Mouse (Mus musculus) heart, adult 9 months (tissue): ENCODE data around the gene Hook2.
A peak's percentile ranks its signal among the peaks of the same experiment; 100 is the strongest.

Experiments used
- DNase-seq, 2 experiments: peaks; one replicate each; pipeline ENCODE4 v3.0.0; 2022; ENCODE audit warnings: low spot score in 2 of 2

The Hook2 gene

GRCm38 (mm10) chr8:85032622-85033311 is 42.4 kb downstream of the Hook2 start:
- DNase-seq = no peak

DNA sequence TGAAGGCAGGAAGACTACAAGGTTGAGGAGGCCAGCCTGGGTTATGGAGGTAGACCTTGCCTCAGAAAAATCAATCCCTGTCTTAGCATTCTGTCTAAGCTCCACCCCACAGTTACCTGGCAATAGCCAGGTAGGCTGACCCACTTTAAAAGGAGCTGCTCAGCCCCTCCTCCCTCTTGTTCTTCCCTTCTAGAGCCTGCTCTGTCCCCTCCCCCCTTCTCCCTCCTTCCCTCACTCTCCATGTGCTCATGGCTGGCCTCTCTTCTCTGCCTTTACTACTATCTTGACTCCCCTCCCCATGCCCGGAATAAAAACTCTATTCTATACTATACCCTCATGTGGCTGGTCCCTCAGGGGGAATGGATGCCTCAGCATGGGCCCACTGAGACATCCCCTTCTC is 43.5 kb downstream of the Hook2 start:
- DNase-seq = no peak

DNA sequence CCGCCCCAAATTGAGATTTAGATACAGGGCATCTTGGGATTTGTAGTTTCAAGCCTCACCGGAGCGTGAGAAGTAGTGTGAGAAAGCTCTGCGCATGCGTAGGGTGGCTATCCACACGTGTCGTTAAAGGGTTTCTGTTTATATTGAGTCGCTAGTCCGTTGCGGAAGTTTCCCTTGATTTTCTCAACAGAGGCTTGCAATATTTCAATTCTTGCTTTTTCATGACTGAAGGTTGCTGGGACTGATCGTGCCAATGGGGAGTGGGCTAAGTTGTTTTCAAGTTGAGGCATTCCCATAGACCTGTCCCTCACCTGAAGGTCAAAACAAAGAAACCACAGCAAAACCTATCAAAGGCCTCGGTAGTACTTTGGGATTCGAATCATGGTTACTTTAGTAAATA is 44.4 kb downstream of the Hook2 start:
- peak; percentile 55 to 60 for DNase-seq

DNA sequence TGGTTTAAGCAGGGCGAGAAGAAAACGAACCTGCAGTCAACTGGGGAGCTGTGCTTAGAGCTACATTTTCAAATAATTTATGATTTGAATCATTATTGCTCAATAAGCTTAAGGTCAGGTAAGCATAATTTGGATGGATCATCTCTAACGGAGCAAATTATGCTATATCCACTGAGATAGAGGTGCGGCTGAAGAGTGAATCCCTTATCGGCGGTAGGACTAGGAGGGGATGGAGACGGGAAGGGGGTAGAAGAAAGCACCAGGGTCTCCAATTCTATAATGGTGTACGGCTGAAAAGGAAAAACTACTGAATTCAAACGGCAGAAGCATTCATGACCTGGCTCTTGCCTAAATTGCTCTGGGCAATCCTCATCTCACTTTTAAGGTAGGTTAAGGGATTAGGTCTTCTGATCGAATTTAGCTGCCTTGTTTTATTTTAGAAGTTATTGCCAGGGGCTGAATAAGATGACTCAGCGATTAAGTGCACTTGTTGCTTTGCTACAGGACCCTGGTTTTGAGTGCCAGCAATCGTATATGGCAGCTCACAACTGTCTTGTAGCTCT is 44.8 kb downstream of the Hook2 start:
- no peak for DNase-seq

GRCm38 (mm10) chr8:85035728-85036310 is 45.4 kb downstream of the Hook2 start:
- peak in 1 of 2 experiments; percentile 21 for DNase-seq

GRCm38 (mm10) chr8:85036381-85036717 is 45.9 kb downstream of the Hook2 start:
- DNase-seq = no peak

- DNase-seq = peak; percentile 94
Observed at GRCm38 (mm10) chr8:85036718-85037365, 46.4 kb downstream of the Hook2 start, which contains the start of gene Tnpo2. Gene Tnpo2 (plus strand): TSS chr8:85036915.

GRCm38 (mm10) chr8:85037366-85037680 is 46.9 kb downstream of the Hook2 start:
- no peak for DNase-seq

- DNase-seq = peak; percentile 29 to 41
Observed at GRCm38 (mm10) chr8:85037681-85038531, 47.5 kb downstream of the Hook2 start.

GRCm38 (mm10) chr8:85043619-85044018 is 53.2 kb downstream of the Hook2 start:
- no peak for DNase-seq
